Mouse (Mus musculus): ENCODE measurements at regions not wholly inside any gene's neighbourhood (a gene's known extent, or its start where the extent isn't known, plus 50 kb on each side); places are given as distances from the start of the nearest gene placed in this dataset.

DNA sequence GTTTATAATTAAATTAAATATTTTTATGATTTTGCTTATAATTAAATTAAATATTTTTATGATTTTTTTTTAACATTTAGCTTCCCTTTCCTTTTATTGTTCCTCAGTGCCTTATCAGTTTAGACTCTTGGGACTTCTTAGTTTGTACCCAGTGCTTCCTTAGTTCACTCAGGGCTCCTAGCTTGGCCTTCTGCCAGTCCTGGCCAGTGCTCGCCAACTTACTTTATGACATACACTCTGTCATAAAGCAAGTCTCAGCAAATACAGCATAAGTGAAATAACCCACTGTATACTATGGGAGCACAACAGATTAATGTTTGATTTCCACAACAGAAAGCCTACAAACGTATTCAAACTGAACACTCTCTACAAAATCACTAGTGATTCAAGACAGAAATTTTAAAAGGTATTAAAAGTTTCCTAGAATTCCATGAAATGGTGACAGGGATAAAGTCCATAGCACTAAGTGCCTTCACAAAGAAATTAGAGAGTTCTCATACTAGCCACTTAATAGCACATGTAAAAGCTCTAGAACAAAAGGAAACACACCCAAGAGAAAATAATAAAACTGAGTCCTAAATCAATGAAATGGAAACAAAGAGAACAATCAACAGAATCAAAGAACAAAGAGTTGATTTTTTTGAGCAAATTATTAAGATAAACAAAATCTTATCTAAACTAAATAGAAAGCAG is 630.7 kb downstream of the Zbbx start:
- H3K27me3 ChIP-seq (ENCODE audit: insufficient read depth, low read length), result no peaks in the 10 kb centered on the region
- H3K9ac ChIP-seq (ENCODE audit: low read depth, low read length), result no peak overlapping the region
- no peak overlapping the region for H3K4me2 ChIP-seq (ENCODE audit: low read length)
- no peak overlapping the region for H3K4me3 ChIP-seq (replicated peaks; ENCODE audit: low read depth, low read length)
- ATAC-seq (replicated peaks; ENCODE audit: low FRiP score, low read depth), result no peak
- no peak overlapping the region for H3K27ac ChIP-seq
- no peaks in the 10 kb centered on the region for H3K36me3 ChIP-seq (ENCODE audit: insufficient read depth, low read length)
- no peaks in the 10 kb centered on the region for H3K9me3 ChIP-seq (replicated peaks; ENCODE audit: low read length)
- 66% methylated on average over 2 of the region's 2 CpGs for WGBS
- DNase-seq (ENCODE audit: low spot score), result no peak
- TF ChIP-seq CTCF (IDR thresholded peaks at IDR 0.05; ENCODE audit: low read depth), result no peak
- no peaks in the 10 kb centered on the region for H3K4me1 ChIP-seq (replicated peaks; ENCODE audit: insufficient read depth, low read length)

DNA sequence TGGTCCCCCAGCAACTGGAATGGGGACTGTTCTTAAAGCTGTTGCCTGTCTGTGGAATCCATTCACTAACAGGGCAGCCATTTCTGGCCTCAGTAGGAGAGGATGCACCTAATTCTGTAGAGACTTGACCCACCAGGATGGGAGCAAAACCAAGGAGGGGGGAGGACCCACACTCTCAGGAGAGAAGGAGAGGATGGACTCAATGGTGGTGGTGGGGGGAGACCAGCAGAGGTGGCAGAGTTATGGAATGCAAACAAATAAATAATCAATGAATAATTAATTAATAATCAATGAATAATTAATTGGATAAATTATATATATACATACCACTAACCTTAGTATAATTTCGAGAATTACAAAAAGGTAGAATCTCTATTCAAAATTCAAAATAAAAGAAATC is 681.1 kb downstream of the Zbbx start:
- no peaks in the 10 kb centered on the region for H3K4me1 ChIP-seq (replicated peaks; ENCODE audit: insufficient read depth, low read length)
- WGBS, result 79% methylated on average over 1 of the region's 1 CpGs
- no peak for TF ChIP-seq CTCF (IDR thresholded peaks at IDR 0.05; ENCODE audit: low read depth)
- no peak overlapping the region for H3K9ac ChIP-seq (ENCODE audit: low read depth, low read length)
- no peak overlapping the region for H3K4me3 ChIP-seq (replicated peaks; ENCODE audit: low read depth, low read length)
- no peaks in the 10 kb centered on the region for H3K27me3 ChIP-seq (ENCODE audit: insufficient read depth, low read length)
- H3K9me3 ChIP-seq (replicated peaks; ENCODE audit: low read length), result no peaks in the 10 kb centered on the region
- DNase-seq (ENCODE audit: low spot score), result no peak
- H3K27ac ChIP-seq, result no peak overlapping the region
- H3K4me2 ChIP-seq (ENCODE audit: low read length), result no peak overlapping the region
- no peak for ATAC-seq (replicated peaks; ENCODE audit: low FRiP score, low read depth)
- no peaks in the 10 kb centered on the region for H3K36me3 ChIP-seq (ENCODE audit: insufficient read depth, low read length)
